18 mouse cellular contexts compared by ENCODE assay signal in the genomic region with DNA sequence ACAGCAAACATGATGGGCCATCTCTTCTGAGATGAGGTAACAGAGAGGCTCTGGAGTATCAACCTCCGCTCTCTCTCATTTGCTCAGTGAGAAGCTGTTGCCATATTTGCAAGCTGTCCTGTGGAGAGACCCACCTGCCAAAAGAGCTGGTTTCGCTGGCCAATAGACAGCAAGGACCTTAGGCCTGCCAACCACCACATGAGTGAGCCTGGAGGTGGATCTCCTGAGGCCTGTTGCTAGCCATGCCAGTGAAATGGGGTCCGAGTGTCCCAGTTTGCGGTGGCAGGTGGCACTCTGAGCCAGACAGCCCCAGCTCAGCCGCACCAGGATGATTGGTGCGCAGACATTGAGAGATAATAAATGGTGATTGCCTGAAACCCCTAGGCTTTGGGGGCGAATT.
DNase-seq lines count a peak whose midpoint lies in the region; ATAC-seq and TF ChIP-seq lines count a peak whose summit lies in the region.
"Had no signal": no experiment of that assay in that cellular context is flagged by ENCODE, and none has a peak within 500 bp of the region (broad histone marks: within the 10 kb centered on the region; RNA-seq: fewer than 3 reads in every experiment).

No protein-coding gene starts in this region.

- no peak overlapping the region for H3K27ac ChIP-seq in hindbrain, postnatal 0 days
- H3K27ac ChIP-seq in hindbrain, embryonic 12.5 days, result no peak overlapping the region
- H3K27ac ChIP-seq: embryonic facial prominence, embryonic 13.5 days; heart, embryonic 10.5 days; hindbrain, embryonic 13.5 days had no signal

- H3K4me2 ChIP-seq in hindbrain, postnatal 0 days (ENCODE audit: low read depth, low read length), result no peak overlapping the region
- H3K4me2 ChIP-seq in hindbrain, embryonic 12.5 days (replicated peaks), result no peak overlapping the region
- H3K4me2 ChIP-seq: embryonic facial prominence, embryonic 13.5 days; hindbrain, embryonic 13.5 days had no signal

- no peaks in the 10 kb centered on the region for H3K4me1 ChIP-seq in hindbrain, postnatal 0 days (ENCODE audit: insufficient read depth, low read length)
- no peaks in the 10 kb centered on the region for H3K4me1 ChIP-seq in hindbrain, embryonic 12.5 days
- H3K4me1 ChIP-seq: embryonic facial prominence, embryonic 13.5 days; heart, embryonic 10.5 days had no signal

- peak; percentile 14 for DNase-seq in hindbrain, postnatal 0 days (ENCODE audit: low spot score)
- DNase-seq in cerebellum, adult 11 months, result peak; percentile 14
- DNase-seq in cerebellum, adult 8-10 months, result peak; percentile 11
- peak; percentile 76 to 80 for DNase-seq in cerebellum, postnatal 14 days
- no peak for DNase-seq in spleen, postnatal 14 days (ENCODE audit: low spot score in 2 of 2)
- no peak for DNase-seq in lung, postnatal 10 days
- DNase-seq: adrenal gland, postnatal 10 days; heart, adult 18-20 months; heart, postnatal 10 days; heart, postnatal 4 days; kidney, adult 2 months had no signal

- H3K9me3 ChIP-seq in hindbrain, postnatal 0 days (ENCODE audit: low read length), result no peaks in the 10 kb centered on the region
- 0 out of 2 replicates have a peak, but pooled peaks cover 3% of the 10 kb centered on the region for H3K9me3 ChIP-seq in hindbrain, embryonic 12.5 days (replicated peaks)
- H3K9me3 ChIP-seq: embryonic facial prominence, embryonic 13.5 days; heart, embryonic 10.5 days; hindbrain, embryonic 13.5 days had no signal

- WGBS in hindbrain, postnatal 0 days, result 82% methylated on average over 7 of the region's 7 CpGs
- WGBS in hindbrain, embryonic 12.5 days, result 92% methylated on average over 7 of the region's 7 CpGs

- TF ChIP-seq CTCF in hindbrain, postnatal 0 days (IDR thresholded peaks at IDR 0.05; ENCODE audit: low read depth), result no peak

- no peak for ATAC-seq in hindbrain, postnatal 0 days
- ATAC-seq in hindbrain, embryonic 12.5 days (ENCODE audit: low FRiP score), result no peak
- no peak for ATAC-seq in erythroblast, adult 5-6 weeks (replicated peaks; ENCODE audit: low FRiP score, poor library complexity, severe bottlenecking)
- ATAC-seq: forebrain, embryonic 14.5 days; intestine, embryonic 16.5 days had no signal

- no peaks in the 10 kb centered on the region for H3K36me3 ChIP-seq in hindbrain, postnatal 0 days (ENCODE audit: insufficient read depth, low read length)
- H3K36me3 ChIP-seq in hindbrain, embryonic 12.5 days, result no peaks in the 10 kb centered on the region
- H3K36me3 ChIP-seq: embryonic facial prominence, embryonic 13.5 days; heart, embryonic 10.5 days; hindbrain, embryonic 13.5 days had no signal

- H3K27me3 ChIP-seq in hindbrain, postnatal 0 days (ENCODE audit: insufficient read depth, low read length), result no peaks in the 10 kb centered on the region
- no peaks in the 10 kb centered on the region; the same call in 1 of the 2 replicates for H3K27me3 ChIP-seq in hindbrain, embryonic 12.5 days
- H3K27me3 ChIP-seq: embryonic facial prominence, embryonic 13.5 days; hindbrain, embryonic 13.5 days had no signal

- H3K9ac ChIP-seq in hindbrain, postnatal 0 days (replicated peaks; ENCODE audit: low read length), result no peak overlapping the region
- no peak overlapping the region for H3K9ac ChIP-seq in hindbrain, embryonic 12.5 days
- H3K9ac ChIP-seq: embryonic facial prominence, embryonic 13.5 days; hindbrain, embryonic 13.5 days had no signal

- no peak overlapping the region for H3K4me3 ChIP-seq in hindbrain, postnatal 0 days (ENCODE audit: low read length)
- no peak overlapping the region for H3K4me3 ChIP-seq in hindbrain, embryonic 12.5 days
- H3K4me3 ChIP-seq: embryonic facial prominence, embryonic 13.5 days; heart, embryonic 10.5 days; hindbrain, embryonic 13.5 days had no signal

Comparison
In these comparisons a context has a peak if more than half of its experiments do, and no peak if none do; other contexts are left out.
1. DNase-seq: peak in hindbrain, postnatal 0 days (single experiment), cerebellum, adult 11 months (single experiment), cerebellum, adult 8-10 months (single experiment) and cerebellum, postnatal 14 days (2 of 2); none in spleen, postnatal 14 days (0 of 2) and lung, postnatal 10 days (single experiment).